Mouse (Mus musculus) liver, embryonic 14.5 days (tissue): ENCODE data around the gene Orc3. TPM values are rescaled to one million over a fixed set of nuclear protein-coding genes. Genes with fewer than 3 reads are reported as not detected.

ENCODE experiments used
- ATAC-seq: fragments of 200-750 bp; cut with Nextera tagmentation; 2 replicates; pipeline ENCODE4 v1.8.0; 2017; ENCODE audit warnings: moderate number of reproducible peaks, mild to moderate bottlenecking, moderate library complexity; ENCODE audit not compliant: insufficient read depth
- DNase-seq, 3 experiments: peaks; one replicate each; pipeline ENCODE4 v3.0.0-alpha.2; 2012 to 2013; ENCODE audit warnings: low read depth in 3 of 3, low spot score in 3 of 3
- H3K27ac ChIP-seq: fragments of 300-500 bp; sonication (generic); 2 replicates; pipeline ENCODE4 v1.5.1; 2014; ENCODE audit warnings: moderate library complexity, mild to moderate bottlenecking, control low read depth, inconsistent platforms
- H3K27me3 ChIP-seq: fragments of 300-500 bp; sonication (generic); 2 replicates; pipeline ENCODE4 v1.6.1; 2014; ENCODE audit warnings: mild to moderate bottlenecking, low read length, moderate library complexity; ENCODE audit not compliant: control insufficient read depth, insufficient read depth
- H3K36me3 ChIP-seq: fragments of 300-500 bp; sonication (generic); replicated peaks from 2 replicates; pipeline ENCODE4 v1.6.1; 2014; ENCODE audit warnings: low read depth; ENCODE audit not compliant: control insufficient read depth, insufficient read depth
- H3K4me1 ChIP-seq, 2 experiments: fragments of 200-500 bp in 1 of 2; fragments of 300-500 bp in 1 of 2; sonication (generic) in 1 of 2; replicated peaks; 2 replicates each; pipeline ENCODE4 v1.6.1; 2012 to 2014; ENCODE audit warnings: antibody characterized with exemption in 1 of 2, inconsistent platforms in 1 of 2, low read length in 1 of 2; ENCODE audit not compliant: control insufficient read depth in 2 of 2, insufficient read depth in 2 of 2
- H3K4me2 ChIP-seq: fragments of 300-500 bp; sonication (generic); 2 replicates; pipeline ENCODE4 v1.6.1; 2014; ENCODE audit warnings: low read depth, mild to moderate bottlenecking, control low read depth, moderate library complexity
- H3K4me3 ChIP-seq, 2 experiments: fragments of 200-500 bp in 1 of 2; fragments of 300-500 bp in 1 of 2; sonication (generic) in 1 of 2; 2 replicates each; pipeline ENCODE4 v1.5.1; 2012 to 2014; ENCODE audit warnings: low read depth in 2 of 2, low read length in 2 of 2, mild to moderate bottlenecking in 2 of 2, control low read depth in 1 of 2, inconsistent platforms in 1 of 2, moderate library complexity in 1 of 2; ENCODE audit not compliant: insufficient read depth in 1 of 2
- H3K9ac ChIP-seq: fragments of 300-500 bp; sonication (generic); replicated peaks from 2 replicates; pipeline ENCODE4 v1.6.1; 2014; ENCODE audit warnings: mild to moderate bottlenecking, control low read depth, moderate library complexity
- H3K9me3 ChIP-seq: fragments of 300-500 bp; sonication (generic); 2 replicates; pipeline ENCODE4 v1.6.1; 2016; ENCODE audit warnings: low read length, mixed read lengths; ENCODE audit not compliant: control insufficient read depth
- CTCF ChIP-seq: IDR thresholded peaks from 2 replicates; pipeline ENCODE4 v1.5.1; 2016; ENCODE audit warnings: antibody characterized with exemption, low read depth, control low read depth
- EP300 ChIP-seq: IDR thresholded peaks from 2 replicates; pipeline ENCODE4 v1.6.1; 2016; ENCODE audit warnings: antibody characterized with exemption, low read depth
- WGBS: fragments of 180-500 bp; shearing (Covaris S2); extraction: QIAGEN DNeasy Blood & Tissue Kit; methylation state at CpG from one replicate; pipeline ENCODE4 v1.1.7; 2014; ENCODE audit not compliant: insufficient replicate concordance; 5-methylcytosine and 5-hydroxymethylcytosine counted together
- polyA plus RNA-seq, 2 experiments: library from polyadenylated mRNA; depleted of rRNA in 1 of 2; stranded (reverse) in 1 of 2; unstranded in 1 of 2; fragments of >200 nt; fragmentation: Nextera tagmentation in 1 of 2; extraction: Ambion mirVana in 1 of 2; gene quantifications; 2 replicates each; pipeline versions ENCODE4 v1.2.1 to v1.2.3; 2012 to 2014

Gene Orc3
- polyA plus RNA-seq, 2 experiments = 21.9 to 45.0 TPM

DNA sequence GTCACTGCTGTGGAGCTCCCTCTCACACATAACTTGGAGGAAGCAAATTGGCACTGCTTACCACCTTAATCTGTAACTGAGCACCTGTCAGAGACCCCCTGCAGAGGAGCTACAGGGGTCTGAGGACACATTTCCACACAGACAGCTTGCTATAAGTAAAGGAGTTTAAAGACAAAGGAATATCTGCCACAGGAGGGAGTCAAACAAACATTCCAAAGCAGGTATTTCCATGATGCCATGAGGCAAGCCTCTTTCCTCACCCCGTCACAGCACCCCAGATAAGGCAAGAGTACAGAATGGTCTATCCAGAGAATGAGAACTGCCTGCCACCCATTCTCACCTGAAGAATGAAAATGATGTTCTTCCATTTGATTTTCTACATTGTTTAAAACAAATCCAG, 35.5 kb downstream of the Orc3 start:
- no peak for ATAC-seq
- H3K27me3 ChIP-seq = no peaks in the 10 kb centered on the region
- no peak overlapping the region for H3K4me2 ChIP-seq
- no peak overlapping the region for H3K9ac ChIP-seq
- DNase-seq = no peak
- peaks cover 71% of the 10 kb centered on the region for H3K36me3 ChIP-seq
- TF ChIP-seq EP300 = no peak
- TF ChIP-seq CTCF = no peak
- no peaks in the 10 kb centered on the region for H3K4me1 ChIP-seq
- H3K27ac ChIP-seq = no peak overlapping the region
- whole genome bisulfite sequencing = 75% methylated on average over 1 of the region's 1 CpGs
- H3K9me3 ChIP-seq = no peaks in the 10 kb centered on the region
- no peak overlapping the region for H3K4me3 ChIP-seq

DNA sequence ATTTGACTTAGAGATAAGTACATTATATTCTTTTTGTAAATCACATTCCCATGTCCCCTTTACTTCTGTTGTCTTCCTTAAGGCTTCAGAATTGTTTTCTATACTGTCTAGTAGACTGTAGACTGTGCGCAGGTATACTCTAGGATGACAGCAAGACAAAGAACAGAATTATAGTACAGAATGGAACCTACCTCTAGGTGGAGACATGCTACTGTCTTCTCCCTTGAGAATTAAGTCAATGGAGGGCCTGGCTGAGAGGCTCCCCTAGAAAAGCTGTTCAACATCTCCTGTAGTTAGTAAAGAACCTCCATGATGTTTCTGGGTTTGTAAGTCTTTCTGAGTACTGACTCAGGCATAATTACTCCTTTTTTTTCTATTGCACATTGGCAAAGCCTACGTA, 37.7 kb downstream of the Orc3 start:
- no peak overlapping the region for H3K4me2 ChIP-seq
- TF ChIP-seq CTCF (peak; percentile 23; the same call in 1 of the 2 replicates), EP300 (no peak)
- H3K27me3 ChIP-seq = no peaks in the 10 kb centered on the region
- no peaks in the 10 kb centered on the region for H3K9me3 ChIP-seq
- 93% methylated on average over 2 of the region's 2 CpGs for WGBS
- peaks cover 68% of the 10 kb centered on the region for H3K36me3 ChIP-seq
- no peak overlapping the region for H3K4me3 ChIP-seq
- no peak overlapping the region for H3K27ac ChIP-seq
- no peak for DNase-seq
- ATAC-seq = no peak
- H3K4me1 ChIP-seq = no peaks in the 10 kb centered on the region
- H3K9ac ChIP-seq = no peak overlapping the region

DNA sequence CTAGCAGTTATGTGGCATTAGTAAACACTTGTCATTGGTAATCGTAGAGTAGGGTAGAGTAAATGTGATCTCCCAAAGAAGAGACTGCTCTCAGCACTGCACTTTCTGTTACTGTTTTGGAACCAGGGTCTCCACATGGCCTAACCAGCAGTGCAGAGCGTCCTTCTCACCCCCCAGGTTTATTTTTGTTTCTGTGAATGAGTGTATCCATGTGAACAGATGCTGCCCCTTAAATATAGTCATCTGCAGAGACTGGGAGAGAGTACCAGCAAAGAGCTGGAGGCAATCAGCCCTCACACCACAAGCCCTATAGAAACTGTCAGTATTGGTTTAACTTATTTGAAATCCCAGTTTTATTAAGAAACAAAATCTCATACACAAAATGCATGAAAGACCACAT, 41.9 kb downstream of the Orc3 start:
- 82% methylated on average over 2 of the region's 2 CpGs for WGBS
- H3K9ac ChIP-seq = no peak overlapping the region
- no peak for TF ChIP-seq EP300
- no peak for TF ChIP-seq CTCF
- H3K4me1 ChIP-seq = no peaks in the 10 kb centered on the region
- no peaks in the 10 kb centered on the region for H3K9me3 ChIP-seq
- no peak overlapping the region for H3K4me2 ChIP-seq
- H3K36me3 ChIP-seq = peaks cover 74% of the 10 kb centered on the region
- DNase-seq (no peak), ATAC-seq (no peak)
- H3K27me3 ChIP-seq = no peaks in the 10 kb centered on the region
- H3K27ac ChIP-seq = no peak overlapping the region
- no peak overlapping the region for H3K4me3 ChIP-seq

DNA sequence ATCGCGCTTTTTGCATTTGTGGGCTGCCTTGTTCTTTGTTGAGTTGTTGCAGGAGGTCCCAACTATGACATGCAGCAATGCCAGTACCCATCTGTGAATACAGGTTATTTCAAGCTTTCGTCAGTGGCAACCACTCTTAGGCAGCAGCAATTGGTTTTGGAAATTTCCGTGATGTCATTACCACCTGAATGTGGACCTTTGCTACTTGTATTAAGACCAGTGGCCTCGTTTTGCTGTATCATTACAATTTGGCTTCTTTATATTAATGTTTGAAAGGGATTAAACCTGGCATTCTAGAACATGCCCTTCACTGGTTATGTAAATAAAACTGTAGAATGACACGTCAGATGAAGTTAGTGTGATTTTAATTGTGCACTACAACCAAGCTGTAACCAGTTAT, 48.5 kb downstream of the Orc3 start:
- Histone ChIP-seq H3K36me3 (peaks cover 59% of the 10 kb centered on the region), H3K4me1 (no peaks in the 10 kb centered on the region), H3K4me2 (no peak overlapping the region), H3K27me3 (no peaks in the 10 kb centered on the region), H3K27ac (no peak overlapping the region), H3K9ac (no peak overlapping the region), H3K9me3 (no peaks in the 10 kb centered on the region), H3K4me3 (no peak overlapping the region)
- TF ChIP-seq EP300 = no peak
- TF ChIP-seq CTCF = no peak
- WGBS = 89% methylated on average over 6 of the region's 6 CpGs
- DNase-seq = no peak
- no peak for ATAC-seq

DNA sequence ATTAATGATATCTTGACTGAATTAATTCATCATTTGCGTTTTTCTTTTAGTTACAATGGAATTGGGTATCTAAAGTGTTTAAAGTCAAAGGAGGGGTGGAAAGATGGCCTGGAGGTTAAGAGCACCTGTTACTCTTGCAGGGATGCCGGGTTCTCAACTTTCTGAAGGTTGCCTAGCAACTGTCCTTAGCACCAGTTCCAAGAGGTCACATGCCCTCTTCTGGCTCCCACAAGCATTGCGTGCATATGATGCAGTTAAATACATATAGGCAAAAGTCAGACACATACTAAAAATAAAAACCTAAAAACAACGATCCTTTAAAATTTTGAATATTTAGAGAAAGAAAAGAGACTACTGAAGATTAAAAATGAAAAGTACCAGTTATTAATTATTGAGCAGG, 53.8 kb downstream of the Orc3 start:
- Histone ChIP-seq H3K4me2 (no peak overlapping the region), H3K27ac (no peak overlapping the region), H3K27me3 (no peaks in the 10 kb centered on the region), H3K4me1 (peaks cover 2 to 4% of the 10 kb centered on the region in 2 experiments; a peak in 2 of 4 replicates), H3K4me3 (no peak overlapping the region), H3K9me3 (no peaks in the 10 kb centered on the region), H3K36me3 (peaks cover 24% of the 10 kb centered on the region), H3K9ac (no peak overlapping the region)
- peak; percentile 74 for TF ChIP-seq CTCF
- TF ChIP-seq EP300 = no peak
- DNase-seq (peak; percentile 34 to 44 (median 36)), ATAC-seq (0 out of 2 replicates have a peak, but pooled peaks have one; percentile 58)
- WGBS = 57% methylated on average over 4 of the region's 4 CpGs
